Mouse (Mus musculus) thymus, postnatal 36 days (tissue): ENCODE measurements at regions not wholly inside any gene's neighbourhood (a gene's known extent, or its start where the extent isn't known, plus 50 kb on each side); places are given as distances from the start of the nearest gene placed in this dataset.

Experiments used
- DNase-seq, 2 experiments: peaks; one replicate each; pipeline ENCODE4 v3.0.0; 2022; ENCODE audit warnings: mixed read lengths in 2 of 2

DNA sequence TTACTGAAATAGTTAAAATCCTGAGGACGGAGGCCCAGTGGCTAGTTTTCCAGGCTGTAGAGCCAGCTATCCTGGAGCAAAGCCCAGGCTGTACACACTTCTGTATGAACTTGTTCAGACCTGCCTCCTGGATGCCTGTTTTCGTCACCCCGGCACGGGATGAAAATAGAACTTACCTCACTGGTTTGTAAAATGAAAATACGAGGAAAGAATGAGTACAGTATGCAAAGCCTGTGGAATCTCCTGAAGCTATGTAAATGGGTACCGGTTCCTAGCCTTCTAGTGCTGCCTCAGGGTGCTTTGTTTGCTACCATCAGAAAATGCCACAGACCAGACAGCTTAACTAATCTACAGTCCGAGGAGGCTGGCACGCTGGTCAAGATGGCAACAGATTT is 276.0 kb upstream of the Cdyl start:
- DNase-seq, result no peak

GRCm38 (mm10) chr13:35388380-35388779 is 271.3 kb upstream of the Cdyl start:
- DNase-seq, result no peak

DNA sequence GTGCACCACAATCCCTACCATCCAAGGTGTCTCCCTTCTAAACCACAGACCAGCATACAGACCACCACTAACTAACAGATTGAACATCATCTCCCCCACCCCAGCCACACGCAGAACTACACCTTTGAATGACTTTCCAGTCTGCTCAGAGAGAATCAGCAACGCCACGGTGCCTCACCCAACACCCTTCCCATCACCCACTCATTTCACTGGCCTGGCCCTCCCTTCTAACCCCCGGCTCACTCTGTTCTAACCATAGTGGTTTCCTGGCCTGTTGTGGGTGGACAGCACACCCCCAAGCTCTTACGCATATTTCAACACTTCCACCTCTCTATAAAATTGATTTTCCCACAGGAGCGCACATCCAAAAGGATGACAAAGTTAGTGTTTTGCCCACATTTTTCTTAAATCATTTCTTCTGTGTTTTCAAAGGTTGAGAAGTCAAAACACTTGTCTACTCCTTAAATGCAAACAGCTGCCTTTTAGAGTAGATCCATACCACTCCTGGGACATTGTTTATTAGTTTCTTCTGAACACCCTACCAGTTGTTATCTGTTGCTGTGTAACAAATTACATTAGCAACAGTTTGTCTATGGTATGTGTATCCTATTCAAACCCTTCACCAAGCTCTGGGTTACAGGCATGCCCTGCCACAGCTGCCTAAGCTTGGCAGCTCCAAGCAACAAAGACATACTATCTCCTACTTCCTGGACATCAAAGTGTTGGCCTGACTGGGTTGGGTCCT is 269.7 kb upstream of the Cdyl start:
- DNase-seq, result no peak

DNA sequence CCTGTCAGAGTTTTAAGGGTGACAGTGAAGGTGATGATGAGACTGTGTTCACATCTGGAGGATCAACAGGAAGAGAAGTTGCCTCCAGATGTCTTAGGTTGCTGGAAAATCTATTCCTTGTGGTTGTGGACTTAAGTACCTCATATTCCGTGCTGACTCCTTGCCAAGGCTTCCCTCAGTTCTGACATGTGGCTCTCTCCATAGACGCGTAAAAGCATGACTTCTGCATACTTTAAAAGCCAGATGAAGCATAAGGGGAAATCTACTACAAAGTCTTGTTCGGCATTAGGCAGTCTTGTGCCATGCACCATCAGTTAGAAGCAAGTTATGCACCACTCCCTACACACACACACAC is 269.1 kb upstream of the Cdyl start:
- no peak for DNase-seq

GRCm38 (mm10) chr13:35392167-35392566 is 267.5 kb upstream of the Cdyl start:
- no peak for DNase-seq

- DNase-seq, result no peak
Observed at GRCm38 (mm10) chr13:35395192-35395591, 264.4 kb upstream of the Cdyl start.

DNA sequence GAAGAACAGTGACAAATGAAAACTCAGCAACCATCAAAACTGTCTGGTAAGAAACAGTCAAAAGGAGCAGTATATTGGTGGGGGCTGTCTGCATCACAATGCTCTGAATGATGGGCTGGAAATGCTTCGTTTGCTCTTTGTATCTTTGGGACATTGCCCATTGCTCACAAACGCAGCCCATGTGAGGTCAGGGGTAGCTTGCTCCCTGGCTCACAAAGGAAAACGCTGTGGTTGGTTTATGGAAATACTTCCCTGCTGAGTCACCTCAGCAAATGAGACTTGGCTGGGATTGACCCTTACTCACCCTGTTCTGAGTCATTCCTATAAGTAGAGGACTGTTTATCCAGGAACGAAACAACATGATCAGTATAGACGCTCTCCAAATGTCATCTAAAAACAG is 264.0 kb upstream of the Cdyl start:
- DNase-seq, result no peak

DNA sequence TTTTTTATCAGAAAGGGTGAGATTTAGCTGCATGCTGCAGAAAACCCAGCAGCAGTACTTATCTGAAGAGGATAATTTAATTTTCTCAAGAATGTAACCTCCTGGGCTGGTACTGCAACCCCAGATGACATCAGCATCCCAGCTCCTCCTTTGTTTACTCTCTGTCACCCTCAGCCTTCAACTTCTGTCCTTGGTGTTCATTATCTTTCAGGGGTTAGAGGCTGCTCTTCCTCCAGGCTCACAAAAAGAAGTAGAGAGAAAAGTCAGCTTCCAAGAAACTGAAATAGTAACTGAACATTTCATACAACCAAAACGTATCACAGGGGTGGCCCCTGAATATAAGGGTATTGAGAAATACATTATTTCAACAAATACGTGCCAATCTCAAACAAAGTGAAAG is 262.5 kb upstream of the Cdyl start:
- no peak for DNase-seq

GRCm38 (mm10) chr13:35398192-35398591 is 261.4 kb upstream of the Cdyl start:
- no peak for DNase-seq

- DNase-seq, result no peak
Observed at GRCm38 (mm10) chr13:35402856-35403255, 256.8 kb upstream of the Cdyl start.

- no peak for DNase-seq
Observed at GRCm38 (mm10) chr13:35404428-35404827, 255.2 kb upstream of the Cdyl start.

DNA sequence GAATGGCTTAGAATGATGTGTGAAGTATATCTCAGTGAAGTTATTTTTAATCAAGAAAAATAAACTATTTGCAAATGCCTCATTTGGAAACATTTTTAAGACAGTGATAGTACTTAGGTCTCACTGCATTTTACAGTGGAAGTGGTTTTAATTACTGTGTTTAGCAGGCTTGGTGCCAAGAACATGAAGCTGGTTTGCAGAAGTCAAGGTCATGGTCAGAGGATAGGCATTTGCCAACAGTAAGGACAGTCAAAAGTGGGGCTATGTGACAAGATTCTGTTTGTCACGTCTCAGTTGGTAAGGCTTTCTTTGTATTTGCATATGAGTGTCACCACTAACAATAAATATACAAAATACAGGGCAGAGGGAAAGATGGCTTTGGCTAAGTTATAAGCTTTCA is 254.2 kb upstream of the Cdyl start:
- no peak for DNase-seq

GRCm38 (mm10) chr13:35417500-35417899 is 242.1 kb upstream of the Cdyl start:
- no peak for DNase-seq

- DNase-seq, result no peak
Observed at GRCm38 (mm10) chr13:35420076-35420475, 239.6 kb upstream of the Cdyl start.

DNA sequence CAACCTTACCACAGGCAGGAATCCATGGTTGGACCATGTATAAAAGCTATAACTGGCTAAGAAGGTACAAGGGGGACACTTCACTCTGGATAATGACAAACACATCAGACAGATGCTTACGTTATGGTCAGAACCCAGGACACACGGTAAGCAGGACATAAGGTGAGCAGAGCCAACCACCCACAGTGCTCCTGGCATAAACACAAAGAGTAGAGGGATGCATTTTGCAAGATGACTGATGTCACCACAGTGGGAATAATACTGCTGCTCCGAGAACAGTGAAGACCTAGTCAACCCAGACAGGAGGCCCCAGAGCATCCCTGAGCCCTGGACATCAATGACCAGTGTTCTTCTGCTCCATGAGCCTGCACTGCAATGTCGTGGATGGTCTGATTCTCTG is 233.6 kb upstream of the Cdyl start:
- no peak for DNase-seq

GRCm38 (mm10) chr13:35435173-35435572 is 224.5 kb upstream of the Cdyl start:
- DNase-seq, result no peak

DNA sequence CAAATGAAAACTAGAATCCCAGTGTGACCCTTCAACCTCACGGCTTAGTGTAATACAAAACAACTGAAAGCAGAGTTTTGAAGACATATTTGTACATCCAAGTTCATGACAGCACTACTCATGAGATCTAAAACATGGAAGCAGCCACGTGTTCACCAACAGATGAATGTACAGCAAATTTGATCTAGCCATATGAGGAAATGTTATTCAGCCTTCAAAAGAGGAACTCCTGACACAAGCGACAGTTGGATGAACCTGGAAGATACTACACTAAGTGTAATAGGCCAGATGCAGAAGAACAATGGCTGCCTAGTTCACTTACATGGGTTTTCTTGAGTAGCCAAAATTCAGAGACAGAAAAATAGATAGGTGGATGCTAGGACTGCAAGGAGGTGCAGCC is 212.0 kb upstream of the Cdyl start:
- no peak for DNase-seq

GRCm38 (mm10) chr13:35452420-35452819 is 207.2 kb upstream of the Cdyl start:
- no peak for DNase-seq

GRCm38 (mm10) chr13:35453222-35453914 is 206.3 kb upstream of the Cdyl start:
- DNase-seq, result no peak

GRCm38 (mm10) chr13:35460051-35460450 is 199.6 kb upstream of the Cdyl start:
- DNase-seq, result no peak

DNA sequence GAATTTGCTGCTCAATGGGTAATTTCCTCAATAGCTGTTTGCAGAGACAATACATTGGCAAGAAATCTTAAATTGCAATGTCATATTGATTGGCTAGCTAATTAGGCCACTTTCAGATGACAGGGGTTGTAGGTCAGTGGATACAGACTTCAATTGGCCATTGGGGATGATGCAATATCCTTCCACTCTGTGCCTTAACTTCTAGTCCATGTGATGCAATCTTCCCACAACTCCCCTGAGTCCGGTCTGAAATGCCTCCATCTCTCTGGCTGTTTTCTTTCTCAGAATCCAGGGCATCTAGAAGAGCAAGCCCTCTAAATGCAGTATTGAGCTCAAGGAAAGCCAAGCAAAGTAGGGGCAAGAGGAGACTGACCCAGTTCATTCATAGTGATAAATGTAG is 196.4 kb upstream of the Cdyl start:
- no peak for DNase-seq

GRCm38 (mm10) chr13:35463850-35464249 is 195.8 kb upstream of the Cdyl start:
- no peak for DNase-seq

DNA sequence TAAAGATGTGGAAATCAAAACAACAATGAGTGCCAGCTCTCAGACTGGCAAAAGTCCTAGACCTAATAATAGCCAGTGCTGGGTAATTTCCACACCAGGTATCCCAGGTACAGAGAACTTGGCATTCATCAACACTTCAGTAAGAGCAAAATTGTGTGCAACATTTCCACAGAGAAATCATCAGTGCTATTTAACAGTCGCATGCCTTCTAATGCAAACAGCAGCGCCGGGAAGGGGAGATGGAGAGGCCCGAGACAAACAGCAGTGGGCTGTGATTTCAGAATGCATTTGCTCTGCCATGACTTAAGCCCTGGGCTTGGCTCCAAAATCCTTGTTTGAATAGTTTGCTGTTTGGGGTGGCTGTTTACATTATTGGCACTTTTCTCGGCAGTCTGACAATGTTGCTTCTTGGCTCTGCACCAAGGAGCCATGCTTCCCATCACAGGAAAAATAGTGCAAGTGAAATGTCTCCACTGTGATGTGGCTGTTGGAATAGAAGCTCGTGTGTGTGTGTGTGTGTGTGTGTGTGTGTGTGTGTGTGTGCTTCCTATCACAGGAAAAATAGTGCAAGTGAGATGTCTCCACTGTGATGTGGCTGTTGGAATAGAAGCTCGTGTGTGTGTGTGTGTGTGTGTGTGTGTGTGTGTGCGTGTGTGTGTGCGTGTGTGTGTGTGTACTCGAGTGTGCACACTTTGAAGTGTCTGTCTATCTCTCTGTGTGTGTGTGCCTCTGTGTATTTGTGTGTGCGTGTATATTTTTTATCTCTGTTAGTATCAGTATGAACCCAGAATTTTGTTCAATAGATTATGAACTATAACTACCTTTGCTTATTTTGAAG is 190.1 kb upstream of the Cdyl start:
- DNase-seq, result no peak

GRCm38 (mm10) chr13:35478226-35478625 is 181.4 kb upstream of the Cdyl start:
- DNase-seq, result no peak
